Mouse (Mus musculus) thymus, adult 2 months (tissue): Measurements from ENCODE around the gene Gm17657.

ENCODE experiments used
- CTCF ChIP-seq: fragments of 200-500 bp; IDR thresholded peaks from 2 replicates; pipeline ENCODE4 v1.5.1; 2012; ENCODE audit warnings: mild to moderate bottlenecking, control low read depth, low read length, moderate library complexity, borderline replicate concordance; ENCODE audit not compliant: control insufficient read depth, poor library complexity, insufficient read depth; ENCODE audit errors: extremely low read depth
- POLR2A ChIP-seq: fragments of 200-500 bp; IDR thresholded peaks from 2 replicates; pipeline ENCODE4 v1.6.1; 2012; ENCODE audit warnings: mild to moderate bottlenecking, low read length, control low read depth, moderate library complexity; ENCODE audit not compliant: control insufficient read depth, poor library complexity, insufficient read depth; ENCODE audit errors: extremely low read depth

DNA sequence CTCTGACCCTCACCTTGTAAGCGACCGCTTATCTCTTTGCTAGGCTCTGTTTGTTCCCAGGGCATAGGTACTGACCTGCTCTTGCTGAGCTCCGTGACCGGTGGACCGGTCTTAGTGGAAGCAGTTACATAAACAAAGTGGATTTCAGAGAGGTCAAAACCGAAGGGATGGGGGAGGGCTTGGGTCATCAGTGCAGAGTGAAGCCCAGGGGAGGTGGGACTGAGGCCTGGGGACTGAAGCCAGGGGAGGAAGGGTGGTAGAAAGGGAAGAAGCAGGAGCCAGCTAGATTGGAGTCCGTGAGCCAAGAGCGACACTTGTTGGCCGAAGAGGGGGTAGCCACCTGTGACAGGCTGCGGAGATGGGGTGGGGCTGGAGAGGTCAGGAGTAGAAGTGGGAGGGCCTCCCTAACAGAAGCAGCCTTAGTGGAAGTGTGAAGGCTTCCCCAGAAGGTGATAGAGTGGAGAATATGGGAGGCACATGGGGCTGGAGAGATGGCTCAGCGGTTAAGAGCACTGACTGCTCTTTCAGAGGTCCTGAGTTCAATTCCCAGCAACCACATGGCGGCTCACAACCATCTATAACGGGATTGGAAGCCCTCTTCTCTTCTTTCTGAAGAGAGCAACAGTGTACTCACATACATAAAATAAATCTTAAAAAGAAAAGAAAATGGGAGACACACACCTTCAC is 36.3 kb downstream of the Gm17657 start:
- TF ChIP-seq CTCF (peak; percentile 67; the same call in 1 of the 2 replicates), POLR2A (no peak)
